Comparison of ENCODE assay signal across 14 mouse cellular contexts in the genomic region with DNA sequence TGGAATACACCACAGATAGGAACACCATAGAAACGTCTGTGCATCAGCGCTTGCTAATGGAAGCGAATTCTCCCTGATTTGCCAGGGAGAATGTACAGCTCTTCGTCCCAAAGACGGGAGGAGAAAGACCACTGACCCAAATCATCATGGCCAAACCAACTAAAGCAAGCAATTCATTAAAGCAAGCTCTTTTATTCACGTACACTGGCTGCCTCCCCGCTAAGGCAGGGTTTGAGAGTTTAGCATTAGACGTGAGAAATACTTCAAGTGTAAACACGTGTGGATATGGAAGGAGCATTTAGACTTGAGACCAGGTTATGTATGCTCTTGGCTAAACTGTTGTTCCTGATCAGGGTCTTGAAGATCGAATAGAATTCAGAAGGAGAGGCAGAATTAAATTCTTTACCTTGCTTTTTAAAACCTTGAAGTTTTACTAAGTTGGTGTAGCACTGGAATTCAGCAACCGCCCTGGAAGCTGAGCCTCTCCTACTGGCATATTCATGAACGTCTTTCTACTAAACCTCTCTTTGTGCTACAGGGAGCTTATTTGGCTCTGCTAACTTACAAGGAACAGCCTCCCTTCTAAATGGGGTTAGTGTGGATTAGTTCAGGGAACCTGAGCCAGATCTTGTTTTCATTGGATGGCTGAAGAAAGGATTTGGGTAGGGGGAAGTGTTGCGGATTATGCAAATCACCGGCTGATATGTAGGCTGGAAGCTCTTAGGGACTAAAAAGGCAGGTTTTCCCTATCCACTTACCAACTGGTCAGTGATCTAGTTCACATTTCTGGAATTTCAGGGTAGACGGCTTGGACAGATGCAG.
A peak's percentile ranks its signal among the peaks of the same experiment; 100 is the strongest.
DNase-seq lines count a peak whose midpoint lies in the region; ATAC-seq lines count a peak whose summit lies in the region.
"Had no signal": no experiment of that assay in that cellular context is flagged by ENCODE, and none has a peak within 500 bp of the region (broad histone marks: within the 10 kb centered on the region; RNA-seq: fewer than 3 reads in every experiment).

No protein-coding gene starts in this region.

- ATAC-seq in forebrain, embryonic 11.5 days (replicated peaks; ENCODE audit: low FRiP score): peak; percentile 91
- peak; percentile 71; the same call in 1 of the 2 replicates for ATAC-seq in limb, embryonic 13.5 days (ENCODE audit: low FRiP score, low read depth)
- ATAC-seq in megakaryocyte, adult 5-6 weeks (ENCODE audit: poor library complexity, severe bottlenecking): no peak

- H3K4me2 ChIP-seq in forebrain, embryonic 11.5 days (ENCODE audit: low read depth, low read length, severe bottlenecking): 0 out of 2 replicates have a peak overlapping the region, but pooled peaks have one; percentile 22
- no peak overlapping the region for H3K4me2 ChIP-seq in limb, embryonic 13.5 days (replicated peaks)
- H3K4me2 ChIP-seq: stomach, embryonic 15.5 days had no signal

- no peaks in the 10 kb centered on the region for H3K9me3 ChIP-seq in forebrain, embryonic 11.5 days (ENCODE audit: control insufficient read depth, low read length)
- no peaks in the 10 kb centered on the region for H3K9me3 ChIP-seq in limb, embryonic 13.5 days
- H3K9me3 ChIP-seq: stomach, embryonic 15.5 days had no signal

- H3K27ac ChIP-seq in forebrain, embryonic 11.5 days (ENCODE audit: low read depth, low read length): peak overlapping the region; percentile 81
- H3K27ac ChIP-seq in limb, embryonic 13.5 days: peak overlapping the region; percentile 63
- H3K27ac ChIP-seq: stomach, embryonic 15.5 days had no signal

- H3K36me3 ChIP-seq in forebrain, embryonic 11.5 days (ENCODE audit: control insufficient read depth, insufficient read depth, low read length): no peaks in the 10 kb centered on the region
- H3K36me3 ChIP-seq in limb, embryonic 13.5 days: no peaks in the 10 kb centered on the region; the same call in 1 of the 2 replicates
- H3K36me3 ChIP-seq: stomach, embryonic 15.5 days had no signal

- DNase-seq in heart, adult 11 months: peak; percentile 37
- no peak for DNase-seq in heart, adult 9 months (ENCODE audit: low spot score in 2 of 2)
- no peak for DNase-seq in forebrain, embryonic 11.5 days (ENCODE audit: low spot score)
- peak; percentile 43 for DNase-seq in retina, embryonic 14.5 days (ENCODE audit: low spot score)
- DNase-seq in urinary bladder, postnatal 25 days (ENCODE audit: low spot score): no peak
- DNase-seq in cerebellum, postnatal 14 days: no peak
- DNase-seq: cerebellum, adult 11 months; gastrocnemius, postnatal 36 days; kidney, adult 18-20 months; lung, postnatal 10 days; right cerebral cortex, postnatal 14 days had no signal

- 13% methylated on average over 15 of the region's 15 CpGs for WGBS in forebrain, embryonic 11.5 days
- WGBS in limb, embryonic 13.5 days: 55% methylated on average over 15 of the region's 15 CpGs

- H3K27me3 ChIP-seq in forebrain, embryonic 11.5 days (ENCODE audit: control insufficient read depth, insufficient read depth, low read length): no peaks in the 10 kb centered on the region
- no peaks in the 10 kb centered on the region for H3K27me3 ChIP-seq in limb, embryonic 13.5 days
- H3K27me3 ChIP-seq: stomach, embryonic 15.5 days had no signal

- H3K9ac ChIP-seq in forebrain, embryonic 11.5 days (ENCODE audit: low read length): no peak overlapping the region
- no peak overlapping the region for H3K9ac ChIP-seq in limb, embryonic 13.5 days
- H3K9ac ChIP-seq: stomach, embryonic 15.5 days had no signal

- H3K4me1 ChIP-seq in forebrain, embryonic 11.5 days (replicated peaks; ENCODE audit: control insufficient read depth, insufficient read depth, low read length): peaks cover 3% of the 10 kb centered on the region; the same call in 1 of the 2 replicates
- peaks cover 68% of the 10 kb centered on the region for H3K4me1 ChIP-seq in limb, embryonic 13.5 days
- H3K4me1 ChIP-seq: stomach, embryonic 15.5 days had no signal

- H3K4me3 ChIP-seq in forebrain, embryonic 11.5 days (ENCODE audit: low read depth, low read length): no peak overlapping the region
- H3K4me3 ChIP-seq in limb, embryonic 13.5 days: no peak overlapping the region
- H3K4me3 ChIP-seq: stomach, embryonic 15.5 days had no signal

Comparison
In these comparisons a context has a peak if more than half of its experiments do, and no peak if none do; other contexts are left out.
1. DNase-seq: peak in heart, adult 11 months (single experiment) and retina, embryonic 14.5 days (single experiment); none in heart, adult 9 months (0 of 2), forebrain, embryonic 11.5 days (single experiment), urinary bladder, postnatal 25 days (single experiment) and cerebellum, postnatal 14 days (0 of 2).